Mouse (Mus musculus): Measurements from ENCODE around the gene Tnfrsf21.

GRCm38 (mm10) chr17:43097101-43097688 is 80.8 kb downstream of the Tnfrsf21 start:
- TF ChIP-seq TCF12 (IDR thresholded peaks at IDR 0.05; ENCODE audit: insufficient read depth, poor library complexity, severe bottlenecking) (no peak), MAX (IDR thresholded peaks at IDR 0.05; ENCODE audit: low read depth) (no peak), CEBPB (IDR thresholded peaks at IDR 0.05; ENCODE audit: insufficient read depth, poor library complexity, severe bottlenecking) (no peak), USF1 (IDR thresholded peaks at IDR 0.05; ENCODE audit: low read depth) (no peak)

Data from myocyte (in vitro differentiated cells).